Mouse (Mus musculus) CD8-positive naive resting alpha-beta T cell, adult 2 months (primary cell): ENCODE data around the gene Svopl.

Source experiments
- DNase-seq, 2 experiments: peaks; one replicate each; pipeline ENCODE4 v3.0.0; 2022; ENCODE audit warnings: low read depth in 2 of 2, low spot score in 2 of 2

Svopl gene

GRCm38 (mm10) chr6:38032801-38033566, 13.8 kb downstream of the Svopl start:
- DNase-seq, result no peak

GRCm38 (mm10) chr6:38031924-38032540, 14.8 kb downstream of the Svopl start:
- DNase-seq, result no peak

GRCm38 (mm10) chr6:38028205-38028604, 18.6 kb downstream of the Svopl start:
- no peak for DNase-seq

GRCm38 (mm10) chr6:38027771-38028170, 19.0 kb downstream of the Svopl start:
- DNase-seq, result no peak

- no peak for DNase-seq
Measured at GRCm38 (mm10) chr6:38023284-38023683, 23.5 kb downstream of the Svopl start.

GRCm38 (mm10) chr6:38021406-38021805, 25.4 kb downstream of the Svopl start:
- DNase-seq, result no peak

- no peak for DNase-seq
Measured at GRCm38 (mm10) chr6:38012829-38013228, 34.0 kb downstream of the Svopl start.

GRCm38 (mm10) chr6:38007459-38007858, 39.3 kb downstream of the Svopl start:
- DNase-seq, result peak; percentile 8 to 23

- DNase-seq, result no peak
Measured at GRCm38 (mm10) chr6:37967386-37967785, 79.4 kb downstream of the Svopl start.

- no peak for DNase-seq
Measured at GRCm38 (mm10) chr6:37951306-37951705, 95.5 kb downstream of the Svopl start.

GRCm38 (mm10) chr6:37936498-37936897, 110.3 kb downstream of the Svopl start:
- no peak for DNase-seq
